Mouse (Mus musculus) cortical plate, adult 2 months (tissue): Measurements from ENCODE around the gene Xndc1. TPM values are rescaled to one million over a fixed set of nuclear protein-coding genes. Genes with fewer than 3 reads are reported as not detected.
"Not testable (repeated sequence)": the region's sequence is repeated elsewhere in the genome, so short reads cannot be mapped to it uniquely, and the experiment has no call there.

Experiments used
- H3K27ac ChIP-seq: fragments of 200-500 bp; 2 replicates; pipeline ENCODE4 v1.5.1; 2012; ENCODE audit warnings: low read length, control low read depth, inconsistent platforms; ENCODE audit not compliant: insufficient read depth
- H3K4me1 ChIP-seq: fragments of 200-500 bp; 2 replicates; pipeline ENCODE4 v1.6.1; 2011; ENCODE audit warnings: low read length; ENCODE audit not compliant: control insufficient read depth, insufficient read depth
- H3K4me3 ChIP-seq: fragments of 200-500 bp; 2 replicates; pipeline ENCODE4 v1.5.1; 2011; ENCODE audit warnings: mild to moderate bottlenecking, low read length, control low read depth; ENCODE audit not compliant: insufficient read depth
- CTCF ChIP-seq: fragments of 200-500 bp; IDR thresholded peaks from 2 replicates; pipeline ENCODE4 v1.5.1; 2011; ENCODE audit warnings: mild to moderate bottlenecking, control low read depth, low read length; ENCODE audit not compliant: insufficient read depth; ENCODE audit errors: extremely low read depth
- POLR2A ChIP-seq: fragments of 200-500 bp; IDR thresholded peaks from 2 replicates; pipeline ENCODE4 v1.6.1; 2011; ENCODE audit warnings: mild to moderate bottlenecking, low read length, control low read depth; ENCODE audit not compliant: insufficient read depth; ENCODE audit errors: extremely low read depth
- polyA plus RNA-seq: library from polyadenylated mRNA; depleted of rRNA; stranded (reverse); fragments of >200 nt; gene quantifications from 2 replicates; pipeline ENCODE4 v1.2.3, GENCODE M21; 2012

The Xndc1 gene
- polyA plus RNA-seq, 1 experiment = 38.4 TPM

DNA sequence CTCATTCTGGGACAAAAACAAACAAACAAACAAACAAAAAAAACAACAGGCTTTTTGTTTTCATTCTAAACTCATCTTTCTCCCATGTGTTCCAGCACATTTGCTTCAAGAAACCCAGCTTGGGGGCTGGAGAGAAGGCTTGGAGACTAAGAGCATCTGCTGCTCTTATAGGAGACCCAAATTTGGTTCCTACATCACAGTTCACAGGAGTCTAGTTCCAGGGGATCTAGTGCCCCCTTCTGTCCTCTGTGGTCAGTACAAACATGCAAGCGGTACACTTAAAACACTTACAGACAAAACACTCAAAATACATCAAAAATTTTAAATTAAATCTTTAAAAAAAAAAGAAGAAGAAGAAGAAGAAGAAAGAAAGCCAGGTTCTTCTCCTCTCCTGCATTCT lies 30.4 kb upstream of the Xndc1 start:
- Histone ChIP-seq H3K27ac (no peak overlapping the region), H3K4me1 (peaks cover 3% of the 10 kb centered on the region), H3K4me3 (no peak overlapping the region)
- peak; percentile 18; the same call in 1 of the 2 replicates for TF ChIP-seq CTCF
- TF ChIP-seq POLR2A = no peak

GRCm38 (mm10) chr7:102035534-102035933 lies 29.8 kb upstream of the Xndc1 start:
- no peak overlapping the region for H3K4me3 ChIP-seq
- no peak for TF ChIP-seq CTCF
- TF ChIP-seq POLR2A = no peak
- H3K4me1 ChIP-seq = peaks cover 3% of the 10 kb centered on the region
- no peak overlapping the region for H3K27ac ChIP-seq

DNA sequence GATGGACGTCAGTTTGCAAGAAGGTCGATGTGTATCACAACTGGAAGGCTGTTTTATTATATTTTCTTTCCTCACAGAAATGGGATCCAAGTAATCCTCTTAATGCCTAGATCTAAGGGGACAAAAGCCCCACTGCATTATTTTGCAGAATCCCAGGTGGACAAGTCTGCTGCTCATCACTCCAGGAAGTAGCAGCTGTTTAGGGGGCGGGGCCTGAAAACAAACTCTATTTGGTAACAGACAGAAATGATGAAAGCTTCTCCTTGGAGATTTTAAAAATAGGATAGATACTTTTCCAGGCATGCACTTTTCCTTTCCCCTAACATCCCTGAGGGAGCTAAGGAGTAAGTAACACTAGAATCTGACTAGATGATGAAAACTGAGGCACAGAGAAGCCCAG lies 28.0 kb upstream of the Xndc1 start:
- peak overlapping the region; percentile 5; the same call in 1 of the 2 replicates for H3K27ac ChIP-seq
- TF ChIP-seq CTCF = no peak
- no peak for TF ChIP-seq POLR2A
- no peak overlapping the region for H3K4me3 ChIP-seq
- peaks cover 3% of the 10 kb centered on the region for H3K4me1 ChIP-seq

- Histone ChIP-seq H3K4me3 (no peak overlapping the region), H3K4me1 (peaks cover 1% of the 10 kb centered on the region; the same call in 1 of the 2 replicates), H3K27ac (no peak overlapping the region)
- TF ChIP-seq POLR2A = no peak
- TF ChIP-seq CTCF = no peak
Observed at GRCm38 (mm10) chr7:102042314-102042713, 23.0 kb upstream of the Xndc1 start.

GRCm38 (mm10) chr7:102048524-102048923 lies 16.8 kb upstream of the Xndc1 start:
- TF ChIP-seq CTCF = 0 out of 2 replicates have a peak, but pooled peaks have one; percentile 1
- not testable (repeated sequence) for H3K4me1 ChIP-seq, H3K4me3 ChIP-seq, H3K27ac ChIP-seq

DNA sequence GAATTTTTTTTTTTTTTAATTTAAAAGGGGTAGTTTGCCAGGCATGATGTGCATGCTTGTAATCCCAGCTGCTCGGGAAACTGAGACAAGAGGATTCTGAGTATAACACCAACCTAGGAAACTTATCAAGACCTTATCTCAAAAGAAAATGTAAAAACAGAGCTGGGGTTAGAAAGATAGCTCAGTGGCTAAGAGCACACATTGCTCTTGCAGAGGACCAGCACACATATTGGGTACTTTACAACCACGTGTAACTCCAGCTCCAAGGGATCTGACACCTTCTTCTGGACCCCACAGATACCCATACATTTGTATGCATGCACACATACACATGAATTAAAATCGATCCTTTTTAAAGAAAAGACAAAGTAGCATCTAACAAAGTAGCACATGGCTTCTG lies 4.0 kb upstream of the Xndc1 start:
- Histone ChIP-seq H3K27ac (no peak overlapping the region), H3K4me3 (no peak overlapping the region), H3K4me1 (peaks cover 3% of the 10 kb centered on the region; the same call in 1 of the 2 replicates)
- TF ChIP-seq POLR2A = no peak
- TF ChIP-seq CTCF = no peak

DNA sequence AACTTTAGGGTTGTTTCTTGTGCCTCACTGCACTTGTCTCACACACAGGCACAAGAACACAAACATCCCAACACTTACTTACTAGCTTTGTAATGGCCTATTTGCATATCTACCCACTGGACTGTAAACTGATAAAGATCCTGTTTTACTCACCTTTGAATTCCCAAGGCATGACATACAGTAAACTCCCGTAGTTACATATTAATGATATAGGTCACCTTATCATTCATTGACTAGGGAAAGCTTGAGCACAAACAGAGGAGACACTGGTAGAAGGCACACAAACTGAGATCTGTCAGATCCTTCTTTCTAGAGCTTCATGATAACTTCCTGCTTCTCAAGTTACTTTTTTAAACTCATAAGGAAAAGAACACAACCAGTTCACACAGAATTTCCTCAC lies 3.1 kb upstream of the Xndc1 start:
- TF ChIP-seq CTCF (no peak), POLR2A (no peak)
- peaks cover 3% of the 10 kb centered on the region; the same call in 1 of the 2 replicates for H3K4me1 ChIP-seq
- H3K27ac ChIP-seq = no peak overlapping the region
- H3K4me3 ChIP-seq = no peak overlapping the region

DNA sequence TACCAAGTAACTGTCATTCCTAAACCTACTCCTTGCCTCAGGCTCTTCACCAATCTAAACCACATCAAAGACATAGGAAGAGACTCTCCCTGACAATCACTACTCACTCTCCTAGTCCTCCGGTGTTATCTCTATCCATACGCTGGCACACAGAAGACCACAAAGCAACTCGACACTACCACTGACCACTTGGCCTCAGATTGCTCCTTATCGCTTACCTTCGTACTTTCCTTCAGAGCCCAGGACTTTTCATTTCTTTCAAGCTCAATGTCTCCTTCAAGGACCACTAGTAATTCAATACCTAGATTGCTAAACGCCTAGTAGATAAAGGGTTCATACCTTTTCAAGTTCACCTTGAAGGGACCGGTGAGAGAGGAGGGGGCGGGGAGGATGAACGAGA lies 1.4 kb upstream of the Xndc1 start:
- Histone ChIP-seq H3K4me1 (peaks cover 3% of the 10 kb centered on the region; the same call in 1 of the 2 replicates), H3K4me3 (peak overlapping the region; percentile 60), H3K27ac (no peak overlapping the region)
- no peak for TF ChIP-seq CTCF
- no peak for TF ChIP-seq POLR2A

DNA sequence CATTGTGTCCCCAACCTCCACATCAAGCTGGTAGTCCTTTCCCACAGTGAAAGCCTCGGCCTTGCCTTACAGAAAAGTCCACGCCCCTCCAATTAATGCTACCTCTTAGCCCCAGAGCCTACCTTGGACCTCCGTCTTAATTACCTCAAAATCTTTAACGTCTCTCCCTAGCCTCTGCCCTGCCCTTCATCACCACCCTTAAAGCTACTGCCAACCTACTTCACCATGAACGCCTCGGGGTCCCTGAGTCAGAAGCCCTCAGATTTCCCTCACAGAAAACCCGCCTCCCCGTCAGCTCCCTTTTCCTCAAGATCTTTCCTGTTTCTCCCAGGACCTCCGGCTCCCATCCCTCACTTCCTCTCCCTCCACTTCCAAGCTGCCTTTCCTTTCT lies 661 bp upstream of the Xndc1 start:
- Histone ChIP-seq H3K27ac (peak overlapping the region; percentile 51), H3K4me1 (peaks cover 3% of the 10 kb centered on the region; the same call in 1 of the 2 replicates), H3K4me3 (peak overlapping the region; percentile 60)
- no peak for TF ChIP-seq CTCF
- TF ChIP-seq POLR2A = no peak

GRCm38 (mm10) chr7:102066363-102066762 lies 1.1 kb downstream of the Xndc1 start:
- H3K4me3 ChIP-seq = peak overlapping the region; percentile 60; the same call in 1 of the 2 replicates
- TF ChIP-seq CTCF (no peak), POLR2A (no peak)
- peaks cover 3% of the 10 kb centered on the region; the same call in 1 of the 2 replicates for H3K4me1 ChIP-seq
- no peak overlapping the region for H3K27ac ChIP-seq
